Mouse (Mus musculus): ENCODE data around the gene Pim3.

DNA sequence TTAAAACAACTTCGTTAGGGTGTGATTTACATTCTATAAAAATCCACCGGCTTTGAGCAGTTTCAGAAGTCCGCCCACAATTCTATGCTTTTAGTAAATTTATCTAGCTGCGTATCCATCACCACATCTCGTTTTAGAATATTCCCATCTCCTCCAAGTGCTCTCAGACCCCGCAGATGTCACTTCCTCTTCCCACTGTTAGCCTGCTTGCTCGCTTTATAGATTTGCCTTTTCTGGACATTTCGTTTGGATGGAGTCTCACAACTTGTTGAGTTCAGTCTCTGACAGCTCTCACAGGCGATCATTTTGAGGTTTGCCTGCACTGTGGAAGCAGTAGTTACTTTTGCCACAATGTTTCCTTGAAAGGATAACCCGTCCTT lies 15.0 kb downstream of the Pim3 start:
- TF ChIP-seq GATA1 (IDR thresholded peaks at IDR 0.05; ENCODE audit: borderline replicate concordance, low read length), result no peak
- TF ChIP-seq FLI1 (IDR thresholded peaks at IDR 0.05; ENCODE audit: low read length), result no peak

Data from megakaryocyte, embryonic 14.5 days (primary cell).